Mouse (Mus musculus): Measurements from ENCODE around the gene Prickle4. TPM values are rescaled to one million over a fixed set of nuclear protein-coding genes. Genes with fewer than 3 reads are reported as not detected.
"Not testable (repeated sequence)": the region's sequence is repeated elsewhere in the genome, so short reads cannot be mapped to it uniquely, and the experiment has no call there.

Prickle4 gene
- polyA plus RNA-seq, 2 experiments from 2014 or later, result not detected

- ATAC-seq, result no peak
These were observed 31.4 kb downstream of the Prickle4 start for GRCm38 (mm10) chr17:47663009-47663713.

GRCm38 (mm10) chr17:47658741-47659243 is 35.7 kb downstream of the Prickle4 start:
- ATAC-seq, result no peak

DNA sequence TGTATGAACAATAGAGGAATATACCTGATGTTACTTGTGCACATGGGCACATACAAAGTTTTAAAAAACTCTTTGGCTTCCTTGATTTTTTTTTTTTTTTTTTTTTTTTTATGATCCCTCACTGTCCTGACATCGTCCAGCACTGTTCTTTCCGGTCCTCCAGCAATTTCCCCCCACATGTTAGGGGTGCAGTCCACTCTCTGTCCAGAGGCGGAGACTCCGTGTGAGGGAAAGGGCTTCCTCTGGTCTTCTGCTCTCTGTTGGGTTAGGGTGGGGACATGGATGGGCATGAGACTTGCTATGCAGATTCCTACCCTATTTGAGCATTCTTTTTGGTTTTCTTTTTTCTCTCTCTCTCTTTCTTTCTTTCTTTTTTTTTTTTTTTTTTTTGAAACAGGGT is 36.6 kb downstream of the Prickle4 start:
- ATAC-seq, result no peak

DNA sequence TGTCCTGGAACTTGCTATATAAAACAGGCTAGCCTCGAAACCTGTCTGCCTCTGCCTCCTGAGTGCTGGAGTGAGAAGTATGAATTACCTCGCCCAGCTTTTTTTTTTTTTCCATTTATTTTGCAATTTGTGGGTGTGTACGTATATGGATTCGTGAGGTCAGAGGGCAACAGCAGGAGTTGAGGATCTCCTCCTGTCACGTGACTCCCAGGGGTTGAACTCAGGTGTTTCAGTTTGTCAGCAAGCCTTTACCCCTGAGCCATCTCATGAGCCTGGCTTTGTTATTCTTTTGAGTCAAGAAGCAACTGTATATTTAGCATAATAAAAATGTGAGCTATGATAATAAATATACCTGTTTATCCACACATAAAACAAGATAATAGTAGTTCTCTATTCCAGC is 38.8 kb downstream of the Prickle4 start:
- ATAC-seq, result no peak

- ATAC-seq, result not testable (repeated sequence)
These were observed 40.2 kb downstream of the Prickle4 start for GRCm38 (mm10) chr17:47654346-47654745.

GRCm38 (mm10) chr17:47651953-47652352 is 42.6 kb downstream of the Prickle4 start:
- no peak for ATAC-seq

GRCm38 (mm10) chr17:47648966-47649365 is 45.6 kb downstream of the Prickle4 start:
- ATAC-seq, result no peak

- no peak for ATAC-seq
These were observed 47.9 kb downstream of the Prickle4 start for GRCm38 (mm10) chr17:47646683-47647082.

DNA sequence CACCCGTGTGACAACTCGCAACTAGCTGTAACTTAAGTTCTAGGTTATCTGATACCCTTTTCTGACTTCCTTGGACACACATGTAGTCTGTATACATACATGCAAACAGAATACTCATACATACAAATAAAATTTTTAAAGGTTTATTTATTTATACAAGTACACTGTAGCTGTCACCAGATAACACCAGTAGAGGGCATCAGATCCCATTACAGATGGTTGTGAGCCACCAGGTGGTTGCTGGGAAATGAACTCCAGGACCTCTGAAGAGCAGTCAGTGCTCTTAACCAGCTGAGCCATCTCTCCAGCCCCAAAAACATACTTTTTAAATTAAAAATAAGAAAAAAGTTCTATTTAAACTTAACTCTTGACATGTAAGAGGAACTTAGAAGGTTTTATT is 51.5 kb downstream of the Prickle4 start:
- ATAC-seq, result no peak

Other genes with a start within 250 kb of the Prickle4 start
- gene Taf8, start 192.4 kb downstream of the Prickle4 start, polyA plus RNA-seq (2017; shearing (Covaris generic)), result 10 to 100 TPM; 61.1 to 95.4 TPM
- gene Ccnd3, start 189.7 kb downstream of the Prickle4 start, polyA plus RNA-seq (2017; shearing (Covaris generic)), result 100 to 1,000 TPM; 149 to 151 TPM
- gene Bysl, start 83.2 kb downstream of the Prickle4 start, polyA plus RNA-seq (2017; shearing (Covaris generic)), result 10 to 100 TPM; 10.6 to 14.2 TPM
- 10 to 100 TPM; 36.0 to 37.0 TPM for gene Med20, start 83.2 kb downstream of the Prickle4 start, polyA plus RNA-seq (2017; shearing (Covaris generic))
- gene Gm20517, start 83.1 kb downstream of the Prickle4 start, polyA plus RNA-seq (2017; shearing (Covaris generic)), result under 1 TPM in 1 of 2 experiments, not detected in 1; 0.73 TPM
- under 1 TPM; 0.43 to 0.78 TPM for gene Usp49, start 64.0 kb downstream of the Prickle4 start, polyA plus RNA-seq (2017; shearing (Covaris generic))
- gene Tomm6, start 6.3 kb downstream of the Prickle4 start, polyA plus RNA-seq (2017; shearing (Covaris generic)), result 100 to 1,000 TPM; 264 to 319 TPM
- gene Frs3, start 5.7 kb downstream of the Prickle4 start, polyA plus RNA-seq (2017; shearing (Covaris generic)), result under 1 TPM; 0.16 to 0.49 TPM
- gene Gm21981, start 281 bp downstream of the Prickle4 start, polyA plus RNA-seq (2017; shearing (Covaris generic)), result not detected
- gene Pgc, start 32.1 kb upstream of the Prickle4 start, polyA plus RNA-seq (2017; shearing (Covaris generic)), result not detected
- gene Tfeb, start 42.3 kb upstream of the Prickle4 start, polyA plus RNA-seq (2017; shearing (Covaris generic)), result 1 to 10 TPM; 5.2 to 5.7 TPM
- gene Mdfi, start 140.0 kb upstream of the Prickle4 start, polyA plus RNA-seq (2017; shearing (Covaris generic)), result not detected
- gene Foxp4, start 229.9 kb upstream of the Prickle4 start, polyA plus RNA-seq (2017; shearing (Covaris generic)), result 1 to 10 TPM; 2.1 to 4.4 TPM

Data from CD4-positive, CD25-positive, alpha-beta regulatory T cell, adult 4 months (primary cell).